Mouse (Mus musculus) G1E (cell line): ENCODE results near the gene Ly9. TPM values are rescaled to one million over a fixed set of nuclear protein-coding genes. Genes with fewer than 3 reads are reported as not detected.

ENCODE experiments used
- ATAC-seq: 2 replicates; pipeline ENCODE4 v1.8.0; 2016; ENCODE audit warnings: mild to moderate bottlenecking; ENCODE audit not compliant: insufficient number of reproducible peaks, poor library complexity, low FRiP score, severe bottlenecking; ENCODE audit errors: extremely low read depth
- DNase-seq: peaks from one replicate; pipeline ENCODE4 v3.0.0; 2012; ENCODE audit warnings: low spot score
- H3K27me3 ChIP-seq: 2 replicates; pipeline ENCODE4 v1.6.1; 2012; ENCODE audit warnings: mild to moderate bottlenecking, low read length, inconsistent platforms; ENCODE audit not compliant: insufficient read depth
- H3K36me3 ChIP-seq: replicated peaks from 2 replicates; pipeline ENCODE3; 2012; ENCODE audit warnings: mild to moderate bottlenecking, inconsistent platforms
- H3K4me1 ChIP-seq: 2 replicates; pipeline ENCODE4 v1.6.1; 2012; ENCODE audit warnings: low read depth, low read length, inconsistent platforms, mixed read lengths; ENCODE audit not compliant: insufficient read depth
- H3K4me3 ChIP-seq: 2 replicates; pipeline ENCODE4 v1.5.1; 2012; ENCODE audit warnings: low read depth, mild to moderate bottlenecking, inconsistent platforms, low read length, moderate library complexity, mixed read lengths
- H3K9me3 ChIP-seq: replicated peaks from 2 replicates; pipeline ENCODE4 v1.6.1; 2012; ENCODE audit warnings: inconsistent platforms
- CTCF ChIP-seq: IDR thresholded peaks from 2 replicates; pipeline ENCODE4 v1.5.1; 2012; ENCODE audit warnings: low read depth, low read length, inconsistent platforms, mixed read lengths
- GATA1 ChIP-seq: IDR thresholded peaks from 2 replicates; pipeline ENCODE4 v1.6.1; 2012; ENCODE audit warnings: borderline replicate concordance, low read length, inconsistent platforms, mixed read lengths
- GATA2 ChIP-seq: IDR thresholded peaks from 2 replicates; pipeline ENCODE4 v1.6.1; 2012; ENCODE audit warnings: low read depth, low read length, inconsistent platforms, borderline replicate concordance
- POLR2AphosphoS5 ChIP-seq: IDR thresholded peaks from 2 replicates; pipeline ENCODE4 v1.6.1; 2012; ENCODE audit warnings: low read depth, low read length, inconsistent platforms; ENCODE audit not compliant: insufficient replicate concordance
- TAL1 ChIP-seq: conservative IDR thresholded peaks from 2 replicates; pipeline ENCODE4 v1.6.1; 2012; ENCODE audit warnings: low read depth, low read length, inconsistent platforms, mixed read lengths
- polyA plus RNA-seq: library from polyadenylated mRNA; stranded (reverse); fragments of >175 nt; gene quantifications from 2 replicates; pipeline ENCODE4 v1.2.3, GENCODE M21; 2012
- total RNA-seq, 2 experiments: library from RNA; stranded (forward) in 1 of 2; stranded (reverse) in 1 of 2; fragments of 200-1000 nt in 1 of 2; fragments of >200 nt in 1 of 2; fragmentation: Nextera tagmentation in 1 of 2; gene quantifications; 2 replicates each; pipeline ENCODE4 v1.2.3; 2014 to 2017

Gene Ly9
- total and polyA plus RNA-seq, 3 experiments: 0.11 TPM; not detected in 2

- Histone ChIP-seq H3K9me3 (peaks cover 34% of the 10 kb centered on the region), H3K4me1 (no peaks in the 10 kb centered on the region)
- ATAC-seq: no peak
Measured at GRCm38 (mm10) chr1:171558898-171559297, 48.3 kb downstream of the Ly9 start, which contains the start of gene Cd244a. Gene Cd244a (plus strand): TSS chr1:171559193.

GRCm38 (mm10) chr1:171558407-171558806 is 48.8 kb downstream of the Ly9 start:
- ATAC-seq: no peak
- no peaks in the 10 kb centered on the region for H3K36me3 ChIP-seq
- H3K27me3 ChIP-seq: no peaks in the 10 kb centered on the region
- no peak overlapping the region for H3K4me3 ChIP-seq
- TF ChIP-seq GATA1: no peak
- no peak for TF ChIP-seq TAL1
- no peak for TF ChIP-seq POLR2AphosphoS5
- TF ChIP-seq GATA2: no peak
- TF ChIP-seq CTCF: no peak
- peaks cover 37% of the 10 kb centered on the region for H3K9me3 ChIP-seq
- no peak for DNase-seq
- no peaks in the 10 kb centered on the region for H3K4me1 ChIP-seq

More at GRCm38 (mm10) chr1:171558898-171559297, 48.3 kb downstream of the Ly9 start, which contains the start of gene Cd244a:
- no peaks in the 10 kb centered on the region for H3K36me3 ChIP-seq
- DNase-seq: no peak
- TF ChIP-seq GATA1 (no peak), POLR2AphosphoS5 (no peak), TAL1 (no peak), GATA2 (no peak), CTCF (no peak)
- no peak within 1 kb of the TSS for H3K4me3 ChIP-seq
- no peaks in the 10 kb centered on the region for H3K27me3 ChIP-seq

- no peak for ATAC-seq
- Histone ChIP-seq H3K36me3 (no peaks in the 10 kb centered on the region), H3K4me1 (no peaks in the 10 kb centered on the region), H3K9me3 (peaks cover 39% of the 10 kb centered on the region), H3K4me3 (no peak overlapping the region), H3K27me3 (no peaks in the 10 kb centered on the region)
- TF ChIP-seq GATA1 (no peak), POLR2AphosphoS5 (no peak), GATA2 (no peak), CTCF (no peak), TAL1 (no peak)
- no peak for DNase-seq
Measured at GRCm38 (mm10) chr1:171556366-171556765, 50.8 kb downstream of the Ly9 start.

- TF ChIP-seq GATA2 (no peak), POLR2AphosphoS5 (no peak), GATA1 (no peak), TAL1 (no peak), CTCF (no peak)
- no peak for DNase-seq
- Histone ChIP-seq H3K4me3 (no peak overlapping the region), H3K4me1 (no peaks in the 10 kb centered on the region), H3K27me3 (no peaks in the 10 kb centered on the region), H3K36me3 (no peaks in the 10 kb centered on the region), H3K9me3 (peaks cover 25% of the 10 kb centered on the region)
- no peak for ATAC-seq
Measured at GRCm38 (mm10) chr1:171553359-171554341, 53.6 kb downstream of the Ly9 start.

- DNase-seq (no peak), ATAC-seq (no peak)
- H3K36me3 ChIP-seq: no peaks in the 10 kb centered on the region
- H3K27me3 ChIP-seq: no peaks in the 10 kb centered on the region
- peaks cover 18% of the 10 kb centered on the region for H3K9me3 ChIP-seq
- no peaks in the 10 kb centered on the region for H3K4me1 ChIP-seq
- no peak overlapping the region for H3K4me3 ChIP-seq
- no peak for TF ChIP-seq POLR2AphosphoS5
- no peak for TF ChIP-seq GATA1
- no peak for TF ChIP-seq TAL1
- TF ChIP-seq GATA2: no peak
- no peak for TF ChIP-seq CTCF
Measured at GRCm38 (mm10) chr1:171552230-171552629, 55.0 kb downstream of the Ly9 start.

DNA sequence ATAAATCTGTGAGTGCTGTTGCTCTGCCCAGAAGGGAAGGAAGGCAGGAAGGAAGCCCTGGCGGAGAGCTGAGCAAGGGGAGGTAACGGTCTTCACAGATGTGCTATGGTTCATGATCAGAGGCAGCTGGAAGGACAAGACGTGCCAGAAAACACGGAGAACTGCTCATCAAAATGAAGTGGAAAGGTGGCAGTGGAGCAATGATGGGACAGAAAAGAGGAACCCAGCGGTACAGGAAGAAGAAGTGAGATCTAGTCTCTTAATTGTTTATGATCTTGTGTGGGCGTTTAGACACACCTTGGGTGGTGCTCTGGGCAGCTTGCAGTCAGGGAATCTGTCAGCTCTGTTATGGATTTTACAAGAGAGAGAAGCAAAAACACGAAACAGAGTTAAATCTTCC is 55.9 kb downstream of the Ly9 start:
- H3K9me3 ChIP-seq: peaks cover 22% of the 10 kb centered on the region
- TF ChIP-seq GATA2: no peak
- TF ChIP-seq POLR2AphosphoS5: no peak
- TF ChIP-seq CTCF: no peak
- TF ChIP-seq GATA1: no peak
- no peak for TF ChIP-seq TAL1
- DNase-seq (no peak), ATAC-seq (no peak)
- no peaks in the 10 kb centered on the region for H3K36me3 ChIP-seq
- no peaks in the 10 kb centered on the region for H3K4me1 ChIP-seq
- H3K4me3 ChIP-seq: no peak overlapping the region
- no peaks in the 10 kb centered on the region for H3K27me3 ChIP-seq
